Mouse (Mus musculus): ENCODE data around the gene Unc93b1.

The Unc93b1 gene

DNA sequence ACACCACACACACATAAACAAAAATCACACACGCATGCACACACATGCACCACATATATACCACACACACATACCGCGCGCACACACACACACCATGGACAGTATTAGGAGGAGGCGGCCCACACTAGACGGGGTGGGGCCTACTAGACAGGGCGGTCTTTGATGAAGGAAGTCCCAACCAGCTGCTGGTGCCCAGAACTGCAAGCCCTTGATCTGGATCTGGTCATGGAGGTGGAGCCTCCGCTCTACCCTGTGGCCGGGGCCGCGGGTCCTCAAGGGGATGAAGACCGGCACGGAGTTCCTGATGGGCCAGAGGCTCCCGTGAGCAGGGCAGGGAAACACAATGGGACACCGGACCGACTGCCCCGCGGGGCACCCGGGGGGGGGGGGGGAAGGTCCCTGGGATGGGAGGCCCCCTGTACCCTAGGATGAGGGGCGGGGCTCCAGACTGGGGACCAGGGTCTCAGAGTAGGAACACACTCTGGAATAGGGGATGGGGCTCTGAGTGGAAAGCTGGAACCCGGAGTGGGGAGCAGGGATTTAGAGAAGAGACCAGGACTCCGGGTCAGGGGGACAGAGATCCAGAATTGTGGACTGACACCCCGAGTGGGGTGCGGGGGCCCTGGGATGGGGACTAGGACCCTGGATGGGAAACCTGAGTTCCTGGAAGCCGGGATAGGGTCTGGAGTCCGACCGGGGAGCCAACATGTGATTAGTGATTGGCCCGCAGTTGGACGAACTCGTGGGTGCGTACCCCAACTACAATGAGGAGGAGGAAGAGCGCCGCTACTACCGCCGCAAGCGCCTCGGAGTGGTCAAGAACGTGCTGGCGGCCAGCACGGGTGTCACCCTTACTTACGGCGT lies at the start of gene Unc93b1:
Gene Unc93b1 (plus strand): TSS at position 155 of the 864 bp plus-strand sequence.
- peak in 1 of 2 experiments; percentile 31 for DNase-seq

DNA sequence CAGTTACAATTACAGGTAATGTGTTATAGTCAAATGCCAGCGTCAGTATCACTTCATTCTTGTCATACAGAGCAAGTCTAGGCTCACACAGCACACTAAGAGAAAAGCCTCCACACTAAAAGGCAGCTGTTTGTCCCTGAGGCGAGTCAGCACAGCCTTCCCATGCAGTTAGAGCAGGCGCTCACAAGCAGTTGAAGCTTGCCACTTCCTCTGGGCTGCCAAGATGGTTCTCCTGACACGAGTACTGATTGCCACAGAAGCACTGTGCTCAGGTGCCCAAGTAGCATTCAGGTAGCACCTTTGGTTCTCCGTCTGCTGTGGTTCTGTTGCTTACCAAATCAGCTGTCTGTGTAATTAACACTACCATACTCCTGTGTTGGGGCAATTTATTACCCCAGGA lies 45.9 kb upstream of the Unc93b1 start:
- no peak for DNase-seq

DNA sequence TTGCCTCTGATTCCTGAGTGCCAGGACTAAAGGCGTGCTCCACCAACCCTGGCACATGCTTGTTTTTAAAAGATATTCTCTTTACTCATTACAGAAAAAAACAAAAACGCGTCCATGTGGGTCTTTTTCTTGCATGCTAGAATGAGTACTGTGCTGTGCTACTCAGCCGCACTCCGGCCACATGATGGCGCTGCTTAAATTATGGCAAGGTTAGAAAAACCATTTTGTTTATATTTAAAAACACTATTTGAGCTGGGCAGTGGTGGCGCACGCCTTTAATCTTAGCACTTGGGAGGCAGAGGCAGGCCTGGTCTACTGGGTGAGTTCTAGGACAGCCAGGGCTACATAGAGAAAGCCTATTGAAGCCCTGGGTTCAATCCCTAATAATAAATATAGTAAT lies 44.8 kb upstream of the Unc93b1 start:
- peak in 1 of 2 experiments; percentile 23 for DNase-seq

DNA sequence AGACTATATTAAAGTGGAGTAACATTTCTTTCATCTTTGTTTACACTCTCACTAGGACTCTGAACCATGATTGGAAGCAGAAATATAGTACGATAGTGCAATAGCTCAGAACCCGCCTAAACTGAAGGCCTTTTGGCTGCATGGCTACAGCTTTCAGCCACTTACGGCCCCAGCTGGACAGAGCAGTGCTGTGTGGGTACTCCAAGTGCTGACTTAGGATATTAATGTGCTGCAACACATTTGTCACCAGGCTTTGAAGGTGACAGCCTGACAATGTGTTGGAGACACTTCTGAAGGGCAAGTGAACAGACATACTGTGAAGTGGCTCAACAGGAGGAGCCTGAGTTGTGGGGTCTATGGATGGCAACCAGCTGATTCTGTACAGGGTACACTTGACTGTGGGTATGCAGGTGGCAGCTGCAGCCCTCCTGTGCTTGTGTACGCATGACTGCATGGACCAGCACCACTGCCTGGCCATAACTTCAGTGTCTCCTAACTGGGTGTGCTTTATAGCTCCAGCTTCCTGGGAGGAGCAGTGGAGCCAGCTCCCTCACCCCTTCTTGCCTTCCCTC lies 41.4 kb upstream of the Unc93b1 start:
- no peak for DNase-seq

DNA sequence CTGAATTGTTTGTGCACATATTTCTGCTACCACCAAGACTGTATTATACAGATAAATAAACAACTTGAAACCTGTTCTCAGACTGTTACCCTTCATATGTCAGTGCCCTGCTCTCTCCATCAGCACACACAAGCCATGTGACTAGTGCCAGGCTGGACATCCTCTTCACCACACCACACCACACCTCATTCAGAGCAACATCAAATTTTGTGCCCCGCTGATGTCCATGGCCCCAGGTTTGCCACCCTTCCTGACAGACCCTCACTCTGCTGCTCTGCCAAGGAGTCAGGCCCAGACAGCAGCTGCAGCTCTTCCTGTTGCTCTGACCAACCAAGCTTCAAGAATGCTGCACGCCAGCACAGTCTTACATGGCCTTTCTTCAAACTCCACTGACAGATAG lies 40.7 kb upstream of the Unc93b1 start:
- DNase-seq: no peak

DNA sequence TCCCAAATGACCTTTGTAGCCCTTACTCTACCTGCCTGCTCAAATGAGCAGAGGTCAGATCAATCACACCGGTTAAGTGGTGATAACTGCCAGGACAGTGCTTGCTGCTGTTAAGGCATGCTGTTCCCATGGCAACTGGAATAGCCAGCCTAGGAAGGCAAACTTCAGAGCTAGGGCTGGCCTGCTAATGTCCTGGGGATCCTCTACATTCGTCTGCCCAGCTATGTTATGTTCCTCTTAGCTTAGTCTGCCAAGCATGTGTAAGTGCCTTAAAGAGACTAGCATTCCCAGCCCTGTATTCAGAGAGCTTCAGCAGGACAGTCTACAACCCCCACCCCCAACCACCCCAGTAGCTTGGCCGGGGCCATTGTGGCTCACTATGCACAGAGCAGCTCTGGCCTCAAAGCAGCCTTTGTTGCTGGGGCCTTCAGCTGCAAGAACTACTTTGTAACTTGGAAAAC lies 39.8 kb upstream of the Unc93b1 start:
- DNase-seq: no peak

DNA sequence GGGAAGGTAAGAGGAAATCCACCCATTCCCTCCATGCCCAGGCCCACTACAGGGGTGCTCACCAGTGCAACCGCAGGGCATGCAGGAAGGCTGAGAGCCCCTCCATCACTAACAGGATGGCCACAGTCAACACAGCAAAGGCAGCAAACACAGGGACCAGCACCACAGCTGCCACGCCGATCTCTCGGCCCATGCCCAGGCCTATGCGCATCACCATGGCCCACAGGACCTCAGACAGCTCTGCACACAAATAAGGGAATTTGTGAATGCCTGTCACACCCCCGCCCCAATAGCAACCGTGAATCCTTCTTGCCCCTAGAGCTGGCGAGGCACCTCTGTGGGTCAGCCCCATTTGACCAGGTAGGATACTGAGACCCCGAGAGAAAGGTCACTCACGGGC lies 38.8 kb upstream of the Unc93b1 start:
- no peak for DNase-seq

DNA sequence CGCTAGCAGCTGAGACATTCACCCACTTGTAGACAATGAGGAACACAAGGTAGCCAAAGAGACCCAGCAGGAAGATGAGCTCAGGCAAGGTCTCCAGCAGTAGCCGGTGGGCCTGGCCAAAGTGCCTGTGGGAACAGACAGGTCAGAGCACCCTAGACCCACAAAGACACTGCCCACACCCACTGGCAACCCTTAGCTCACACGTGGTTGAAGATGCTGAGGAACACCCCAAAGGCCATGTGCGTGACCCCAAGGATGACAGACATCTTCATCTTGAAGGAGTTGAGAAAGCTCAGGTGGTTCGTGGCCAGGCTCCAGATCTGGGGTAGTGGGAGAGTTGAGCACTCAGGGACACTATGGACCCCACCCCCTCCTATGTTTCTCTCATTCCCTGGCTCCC lies 37.4 kb upstream of the Unc93b1 start:
- no peak for DNase-seq

DNA sequence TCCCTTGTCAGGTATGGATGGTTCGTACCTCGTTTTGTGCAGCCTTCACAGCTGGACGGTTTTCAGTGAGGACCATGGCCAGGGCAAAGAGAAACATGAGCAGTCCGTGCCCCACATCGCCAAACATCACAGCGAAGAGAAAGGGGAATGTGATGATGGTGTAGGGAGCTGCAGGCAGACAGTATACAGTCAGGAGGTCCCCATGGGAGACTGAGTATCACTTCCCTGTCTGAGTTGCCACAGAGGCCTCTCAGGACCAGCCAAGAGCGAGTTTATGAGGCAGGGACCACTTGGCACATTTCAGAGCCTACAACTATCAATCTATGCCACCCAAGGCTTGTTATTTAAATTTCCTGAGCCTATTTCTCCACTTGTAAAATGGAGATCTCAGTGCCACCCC lies 36.0 kb upstream of the Unc93b1 start:
- DNase-seq: no peak

DNA sequence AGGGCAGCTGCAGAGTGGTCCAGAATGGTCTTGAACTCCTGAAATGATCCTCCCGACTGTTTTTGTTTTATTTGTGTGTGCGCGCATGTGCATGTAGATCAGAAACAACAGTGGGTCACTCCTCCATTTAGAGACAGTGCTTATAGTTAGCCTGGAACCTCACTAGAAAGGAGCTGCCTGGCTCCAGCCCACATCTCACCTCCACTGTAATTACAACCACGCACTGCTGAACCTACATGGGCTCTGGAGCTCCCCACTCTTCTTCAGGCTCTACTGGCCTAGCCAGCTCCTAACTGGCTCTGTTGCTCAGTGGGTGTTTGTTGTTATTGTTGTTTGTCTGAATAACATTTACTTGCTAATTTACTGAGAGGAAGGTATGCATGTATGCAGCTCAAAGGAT lies 35.4 kb upstream of the Unc93b1 start:
- DNase-seq: no peak

DNA sequence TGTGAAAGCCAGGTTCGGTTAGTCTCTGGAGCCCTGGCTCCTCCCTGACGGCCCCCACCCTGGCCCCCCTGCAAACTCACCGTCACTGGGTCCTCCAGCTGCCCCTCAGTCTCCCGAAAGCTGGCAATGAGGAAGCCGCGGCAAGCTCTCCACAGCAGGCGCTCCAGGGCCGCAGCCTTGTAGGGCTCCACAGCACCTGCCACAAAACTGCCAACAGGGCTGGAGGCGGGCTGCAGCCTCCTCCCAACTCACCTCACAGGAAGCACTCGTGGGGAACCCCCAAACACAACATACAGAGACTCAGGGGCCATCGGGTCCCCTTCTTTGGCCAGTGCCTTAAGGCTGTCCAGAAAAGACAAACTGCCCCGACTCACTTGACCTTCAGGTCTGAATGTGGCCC lies 32.0 kb upstream of the Unc93b1 start:
- peak; percentile 33 to 54 for DNase-seq

DNA sequence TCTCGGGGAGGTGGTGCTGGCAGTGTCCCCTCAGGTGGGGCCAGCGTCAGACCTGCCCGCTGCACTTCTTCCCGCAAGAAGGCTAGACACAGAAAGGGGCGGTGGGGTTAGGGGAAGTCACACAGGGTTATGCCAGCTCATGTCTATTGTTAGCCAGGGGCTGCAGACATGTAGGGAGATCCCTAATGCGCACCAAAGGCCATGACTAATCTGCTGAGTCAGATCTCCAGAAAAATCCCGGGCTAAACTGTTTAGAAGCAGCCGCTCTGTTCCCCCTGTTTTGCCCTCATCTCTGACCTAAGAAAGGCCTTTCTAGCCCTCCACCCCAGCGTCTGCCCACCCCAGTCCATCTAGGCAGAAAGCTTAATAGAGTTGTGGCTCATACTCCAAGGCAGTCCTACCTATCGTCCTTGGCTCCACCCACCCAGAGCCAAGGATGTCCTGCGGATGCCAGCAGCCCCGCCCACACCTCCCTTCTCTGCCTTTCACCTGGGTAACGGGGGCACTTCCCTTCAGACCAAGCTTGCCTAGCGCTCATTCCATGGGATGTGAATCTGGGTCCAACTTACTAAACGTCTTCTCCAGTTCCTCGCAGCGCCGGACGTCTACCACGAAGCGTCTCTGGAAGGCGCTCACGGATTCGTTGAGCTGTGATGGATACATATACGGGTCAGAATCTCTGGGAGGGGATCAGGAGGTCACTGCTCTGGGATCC lies 31.2 kb upstream of the Unc93b1 start:
- DNase-seq: no peak

DNA sequence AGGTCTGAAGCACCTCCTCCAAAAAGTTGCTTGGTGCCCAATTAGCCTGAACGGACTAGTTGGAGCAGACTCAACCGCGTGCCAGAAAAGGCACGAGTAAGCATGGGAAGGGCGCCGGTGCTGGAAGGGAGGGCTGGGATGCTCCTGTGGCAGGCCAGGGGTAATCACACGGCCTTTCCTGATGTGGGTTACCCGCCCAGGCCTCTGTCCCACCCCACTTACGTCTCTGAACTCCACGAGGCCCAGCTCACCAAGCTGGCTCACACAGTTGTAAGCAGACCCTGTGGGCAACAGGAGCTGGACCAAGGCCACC lies 30.7 kb upstream of the Unc93b1 start:
- DNase-seq: no peak

DNA sequence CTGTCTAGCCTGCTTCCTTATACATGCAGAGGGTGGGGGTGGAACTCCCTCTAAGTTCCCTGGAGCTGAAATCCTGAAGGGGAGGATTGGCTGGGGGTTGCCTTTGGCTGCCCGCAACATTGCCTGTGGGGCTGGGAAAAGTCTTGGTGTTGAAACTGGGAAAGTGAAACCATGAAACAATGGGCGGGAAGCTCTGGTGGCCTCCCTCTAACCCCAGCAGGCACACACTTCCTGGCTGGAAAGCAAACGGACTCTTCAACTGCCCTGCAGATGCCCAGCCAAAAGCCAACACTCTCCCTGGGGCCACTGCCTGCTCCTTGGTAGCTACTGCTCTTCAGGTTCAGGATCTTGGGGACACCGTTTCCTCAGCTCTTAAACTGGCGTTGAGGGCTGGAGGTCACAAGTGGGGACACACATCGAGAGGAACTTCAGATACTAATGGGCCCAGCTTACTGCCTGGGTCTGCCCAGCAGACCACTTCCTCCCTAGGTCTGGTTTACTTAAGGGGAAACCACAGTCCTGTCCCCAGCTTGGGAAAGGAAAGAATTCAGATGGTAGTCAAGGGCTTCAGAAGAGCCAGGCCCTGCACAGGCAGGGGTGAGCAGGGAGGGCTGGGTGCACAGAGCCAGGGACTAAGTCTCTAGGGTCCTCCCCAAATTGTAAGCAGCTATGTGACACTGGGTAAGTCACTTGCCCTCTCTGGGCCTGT lies 29.6 kb upstream of the Unc93b1 start:
- no peak for DNase-seq

DNA sequence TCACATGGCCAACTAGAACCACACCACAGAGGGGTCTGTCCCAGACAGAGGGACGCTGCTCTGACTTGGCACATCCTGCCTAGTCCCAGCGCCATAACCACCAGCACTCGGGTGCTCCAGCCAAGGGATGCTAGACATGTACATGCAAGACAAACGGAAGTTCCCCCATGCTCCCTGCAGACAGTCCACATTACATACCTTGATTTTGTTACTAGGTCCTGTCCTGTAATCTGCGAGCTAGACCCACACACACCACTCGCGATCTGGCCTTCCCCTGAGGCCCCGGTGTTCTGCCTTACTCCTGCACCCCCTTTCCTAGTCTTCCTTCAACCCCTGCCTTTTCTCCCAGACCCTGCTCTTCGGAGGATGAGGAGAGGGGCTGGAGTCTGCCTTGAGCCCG lies 28.7 kb upstream of the Unc93b1 start:
- no peak for DNase-seq

DNA sequence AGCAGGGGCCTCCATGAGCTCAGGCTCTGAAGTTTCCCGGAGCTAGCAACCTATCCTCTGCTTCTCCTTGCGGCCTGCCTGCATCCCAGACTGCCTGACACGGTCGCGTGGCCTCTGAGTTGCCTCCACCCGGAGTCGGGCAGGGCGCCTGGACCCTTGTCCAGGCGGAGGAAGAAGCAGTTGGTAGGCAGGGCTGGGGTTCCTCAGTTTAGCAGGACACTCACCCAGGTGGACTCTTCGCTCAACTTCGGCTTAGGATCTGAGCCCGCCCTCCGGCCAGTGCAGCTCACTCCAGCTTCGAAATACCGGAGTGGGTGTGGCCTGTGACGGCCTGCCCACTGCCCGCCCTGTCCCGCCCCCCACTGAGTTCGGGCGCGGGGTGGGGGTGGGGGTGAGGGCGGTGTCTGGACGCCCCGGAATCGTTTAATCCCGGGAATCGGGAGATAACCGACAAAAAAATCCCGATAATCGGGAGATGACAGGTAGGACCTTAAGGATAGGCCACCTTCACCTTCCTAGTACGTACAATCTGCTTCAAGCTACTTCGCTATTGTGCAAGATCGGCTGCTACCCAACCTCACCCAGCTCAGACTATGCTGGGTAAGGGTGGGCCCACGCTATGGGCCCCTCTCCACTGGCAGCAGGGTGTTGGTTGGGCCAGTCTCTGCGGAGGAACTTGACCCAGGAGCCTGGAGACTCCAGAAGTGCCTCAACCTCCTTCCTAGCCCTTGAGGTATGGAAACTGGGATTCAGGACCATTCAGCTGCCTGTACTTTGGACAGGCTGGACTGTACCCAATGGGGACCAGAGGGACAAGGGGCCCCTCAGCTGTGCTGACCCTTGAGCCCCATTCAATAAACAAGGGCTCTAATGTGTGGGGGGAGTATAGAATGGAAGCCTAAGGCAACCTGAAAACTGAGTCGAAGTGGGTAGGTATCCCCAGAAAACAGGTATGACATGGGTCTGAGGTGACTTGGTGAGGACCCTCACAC lies 27.9 kb upstream of the Unc93b1 start, which contains the start of gene Tcirg1:
Gene Tcirg1 (minus strand): TSS at position 339 of the 992 bp plus-strand sequence.
- peak; percentile 75 to 80 for DNase-seq

DNA sequence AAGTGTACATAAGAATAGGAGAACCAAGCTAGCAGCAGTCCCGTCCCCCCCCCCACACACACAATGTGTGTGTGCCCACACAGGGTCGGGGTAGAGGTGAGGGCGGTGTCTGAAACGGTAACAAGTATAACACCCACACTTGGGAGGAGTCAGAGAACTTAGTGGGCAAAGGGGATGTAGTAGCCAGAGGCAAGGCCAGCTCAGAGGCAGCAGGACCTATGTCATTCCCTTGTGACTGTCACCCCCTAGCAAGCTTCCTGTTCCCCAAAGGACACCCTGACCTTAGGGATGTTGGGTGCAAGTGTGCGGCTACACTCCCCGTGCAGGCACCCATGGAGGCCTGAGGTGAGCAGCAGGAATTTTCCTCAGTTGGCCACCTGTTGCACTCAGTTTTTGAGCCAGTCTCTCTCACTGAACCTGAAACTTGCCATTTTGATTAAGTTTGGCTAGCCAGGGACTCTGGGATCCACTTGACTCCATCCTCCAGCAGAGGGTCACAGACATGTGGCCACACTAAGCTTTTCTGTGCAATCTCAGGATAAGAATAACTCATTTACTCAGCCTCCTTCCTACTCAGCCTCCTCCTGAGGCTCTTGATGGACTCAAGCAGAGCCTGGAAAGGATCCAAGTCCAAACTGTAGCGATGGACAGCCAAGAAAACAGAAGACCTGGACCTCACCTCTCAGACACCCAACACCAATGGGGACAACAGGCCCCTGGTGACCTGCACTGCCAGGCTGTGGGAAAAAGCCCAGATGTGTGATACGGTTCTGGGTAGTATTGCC lies 26.9 kb upstream of the Unc93b1 start:
- DNase-seq: peak in 1 of 2 experiments; percentile 6

DNA sequence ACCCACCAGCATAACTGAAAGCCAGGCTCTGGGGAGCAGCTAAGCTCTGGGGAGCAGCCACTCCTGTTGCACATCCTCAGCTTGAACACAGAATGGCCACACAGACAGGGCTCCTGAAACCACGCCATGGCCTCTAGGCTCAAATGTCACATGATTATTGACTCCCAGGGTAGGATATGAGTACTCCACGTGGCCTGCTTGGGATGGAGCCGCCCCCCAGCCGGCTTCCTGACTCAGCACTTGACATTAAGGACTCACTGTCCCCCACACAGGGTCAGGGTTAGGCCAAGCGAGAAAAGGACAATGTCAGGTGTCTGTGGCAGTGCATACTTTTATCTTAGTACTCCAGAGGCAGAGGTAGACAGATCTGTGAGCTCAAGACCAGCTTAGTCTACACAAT lies 24.8 kb upstream of the Unc93b1 start:
- no peak for DNase-seq

DNA sequence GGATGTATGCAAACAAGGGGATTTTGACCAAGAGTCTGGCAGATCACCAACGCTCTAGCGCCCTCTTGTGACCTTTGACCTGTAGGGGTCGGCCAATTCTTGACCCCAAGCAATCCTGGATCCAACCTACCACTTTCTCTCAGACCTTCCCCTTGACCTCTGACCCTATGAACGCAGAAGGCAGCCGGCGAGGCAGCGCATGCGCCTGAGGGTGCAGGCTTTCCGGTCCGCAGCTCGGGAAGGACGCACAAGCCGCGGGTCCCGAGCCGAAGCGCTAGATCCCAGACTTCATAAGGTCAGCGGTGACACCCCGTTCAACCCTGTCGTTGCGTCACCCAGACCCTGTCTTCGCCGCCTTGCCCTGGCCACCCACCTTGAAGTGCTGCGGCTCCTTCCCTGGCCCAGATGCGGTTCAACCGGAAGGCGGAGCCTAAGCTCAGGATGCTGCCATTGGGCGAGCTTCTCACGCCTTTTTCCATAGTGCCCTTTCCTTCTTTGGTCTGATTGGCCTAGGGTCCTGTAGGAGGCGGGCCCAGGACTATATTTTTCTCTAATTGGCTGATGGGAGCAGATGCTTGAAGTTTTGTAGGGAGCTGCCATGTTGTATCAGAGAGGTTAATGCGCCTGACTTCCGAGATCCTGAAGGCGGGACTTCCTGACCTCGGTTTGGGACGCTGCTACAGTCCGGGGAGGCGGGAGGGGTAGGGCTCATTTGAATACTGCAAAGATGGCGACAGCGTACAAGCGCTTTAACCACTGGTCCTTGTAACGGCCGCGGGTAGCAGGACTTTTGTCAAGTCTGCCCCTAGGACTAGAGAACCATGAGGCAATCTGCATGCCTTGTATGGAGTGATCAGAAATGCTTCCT lies 22.4 kb upstream of the Unc93b1 start, which contains the start of gene Ndufs8:
Gene Ndufs8 (minus strand): TSS at position 438 of the 868 bp plus-strand sequence.
- DNase-seq: peak; percentile 89 to 92

DNA sequence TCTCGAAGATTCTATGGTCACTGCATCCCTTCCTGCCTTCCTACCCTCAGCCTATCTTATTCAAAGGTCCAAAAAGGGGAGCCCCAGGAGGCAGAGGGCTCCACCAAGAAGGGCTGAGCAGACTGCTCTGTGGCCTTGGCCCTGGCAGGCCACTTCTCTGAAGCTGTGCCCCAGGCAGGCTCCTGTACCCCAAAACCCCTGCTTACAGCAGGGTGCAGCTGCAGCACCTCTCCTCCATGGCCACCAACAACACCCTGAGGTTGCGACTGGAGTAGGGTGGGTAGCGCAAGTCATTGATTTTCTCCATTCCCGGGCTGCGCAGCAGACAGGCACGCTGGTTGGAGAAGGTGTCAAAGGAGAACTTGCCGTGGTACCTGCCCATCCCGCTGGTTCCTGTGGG lies 21.3 kb upstream of the Unc93b1 start:
- DNase-seq: no peak
